Mouse (Mus musculus): ENCODE results near the gene Lemd1. TPM values are rescaled to one million over a fixed set of nuclear protein-coding genes. Genes with fewer than 3 reads are reported as not detected.

Gene Lemd1
- total RNA-seq, 2 experiments from 2014 or later, result not detected

DNA sequence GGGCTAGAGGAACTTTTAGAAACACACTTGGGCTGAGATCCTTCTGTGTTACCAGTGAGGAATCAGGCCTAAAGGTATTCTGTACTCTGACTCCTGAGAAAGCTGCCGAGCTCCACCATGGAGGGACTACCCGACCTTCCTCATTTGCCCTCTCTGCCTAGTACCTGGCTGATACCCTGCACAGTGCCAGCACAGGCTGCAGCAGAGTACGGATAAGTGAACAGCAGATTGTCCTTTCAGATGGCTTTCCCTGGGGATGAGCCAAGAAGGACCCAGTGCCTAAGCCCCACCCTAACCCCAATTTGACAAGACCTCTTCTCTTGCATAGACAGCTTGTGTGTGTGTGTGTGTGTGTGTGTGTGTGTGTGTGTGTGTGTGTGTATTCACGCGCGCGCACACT is 117.4 kb downstream of the Lemd1 start:
- ATAC-seq (replicated peaks; ENCODE audit: low FRiP score, poor library complexity, severe bottlenecking), result no peak

Other genes with a start within 250 kb of the Lemd1 start
- gene Slc45a3, start 228.5 kb upstream of the Lemd1 start, total RNA-seq (2015; ENCODE audit: low replicate concordance), result not detected in 2 replicates
- gene Slc45a3, start 228.5 kb upstream of the Lemd1 start, total RNA-seq (2017; ENCODE audit: low replicate concordance), result 0.56 and 1.3 TPM in 2 replicates
- 96.8 and 101 TPM in 2 replicates for gene Elk4, start 183.8 kb upstream of the Lemd1 start, total RNA-seq (2015; ENCODE audit: low replicate concordance)
- gene Elk4, start 183.8 kb upstream of the Lemd1 start, total RNA-seq (2017; ENCODE audit: low replicate concordance), result 75.8 and 94.4 TPM in 2 replicates
- gene Mfsd4a, start 123.4 kb upstream of the Lemd1 start, total RNA-seq (2015; ENCODE audit: low replicate concordance), result not detected in 2 replicates
- 0.68 and 2.9 TPM in 2 replicates for gene Mfsd4a, start 123.4 kb upstream of the Lemd1 start, total RNA-seq (2017; ENCODE audit: low replicate concordance)
- gene Cdk18, start 51.7 kb upstream of the Lemd1 start, total RNA-seq (2015; ENCODE audit: low replicate concordance), result not detected in 2 replicates
- gene Cdk18, start 51.7 kb upstream of the Lemd1 start, total RNA-seq (2017; ENCODE audit: low replicate concordance), result 0.28 TPM in 1 of 2 replicates, not detected in the other
- gene AC124108.1, start within 50 bp of the Lemd1 start, total RNA-seq (2015; ENCODE audit: low replicate concordance), result not detected in 2 replicates
- not detected in 2 replicates for gene AC124108.1, start within 50 bp of the Lemd1 start, total RNA-seq (2017; ENCODE audit: low replicate concordance)
- gene Gm10188, start 38.3 kb downstream of the Lemd1 start, total RNA-seq (2015; ENCODE audit: low replicate concordance), result not detected in 2 replicates
- not detected in 2 replicates for gene Gm10188, start 38.3 kb downstream of the Lemd1 start, total RNA-seq (2017; ENCODE audit: low replicate concordance)
- not detected in 2 replicates for gene Klhdc8a, start 107.2 kb downstream of the Lemd1 start, total RNA-seq (2015; ENCODE audit: low replicate concordance)
- gene Klhdc8a, start 107.2 kb downstream of the Lemd1 start, total RNA-seq (2017; ENCODE audit: low replicate concordance), result not detected in 2 replicates
- gene Nuak2, start 124.7 kb downstream of the Lemd1 start, total RNA-seq (2015; ENCODE audit: low replicate concordance), result 4.4 and 7.7 TPM in 2 replicates
- 1.8 and 3.7 TPM in 2 replicates for gene Nuak2, start 124.7 kb downstream of the Lemd1 start, total RNA-seq (2017; ENCODE audit: low replicate concordance)
- gene Tmcc2, start 199.8 kb downstream of the Lemd1 start, total RNA-seq (2015; ENCODE audit: low replicate concordance), result 2,859 and 3,164 TPM in 2 replicates
- gene Tmcc2, start 199.8 kb downstream of the Lemd1 start, total RNA-seq (2017; ENCODE audit: low replicate concordance), result 5,593 and 6,096 TPM in 2 replicates
- 36.8 and 37.3 TPM in 2 replicates for gene Dstyk, start 226.1 kb downstream of the Lemd1 start, total RNA-seq (2015; ENCODE audit: low replicate concordance)
- gene Dstyk, start 226.1 kb downstream of the Lemd1 start, total RNA-seq (2017; ENCODE audit: low replicate concordance), result 46.4 and 59.1 TPM in 2 replicates